In the genomic region with DNA sequence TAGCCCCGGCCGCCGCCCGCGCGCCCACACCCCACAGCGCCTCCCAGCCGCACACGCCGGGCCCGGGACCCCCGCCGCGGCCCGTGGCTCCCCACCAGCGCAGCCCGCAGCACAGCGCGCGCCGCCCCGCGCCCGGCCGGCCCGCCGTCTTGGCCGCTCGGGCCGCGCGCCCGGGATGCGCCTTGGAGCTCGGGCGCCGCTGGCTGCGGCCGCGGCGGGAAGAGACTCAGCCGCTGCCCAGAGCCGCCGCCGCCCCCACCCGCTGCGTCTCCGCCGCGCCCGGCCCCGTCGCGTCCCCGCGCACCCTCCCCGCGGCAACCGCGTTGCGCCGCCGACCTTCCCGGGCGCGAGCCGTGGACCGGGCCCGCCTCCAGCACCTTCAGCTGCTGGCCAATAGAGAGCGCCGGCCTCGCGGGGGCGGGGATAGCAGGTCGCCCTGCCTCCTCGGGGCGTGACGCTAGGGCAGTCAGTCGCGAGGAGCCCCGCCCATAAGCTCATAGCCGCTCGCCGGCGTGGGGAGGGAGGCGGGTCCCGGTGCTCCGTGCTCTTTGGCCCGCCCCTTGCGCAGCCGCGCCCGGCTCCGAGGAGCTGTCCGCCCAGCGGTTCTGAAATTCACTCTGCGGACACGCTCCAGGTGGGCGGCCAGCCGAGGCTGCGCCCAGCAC, we compare ENCODE assay signal across 8 mouse cellular contexts. TPM values are rescaled to one million over a fixed set of nuclear protein-coding genes. Genes with fewer than 3 reads are reported as not detected.
DNase-seq lines count a peak whose midpoint lies in the region; ATAC-seq and TF ChIP-seq lines count a peak whose summit lies in the region.

No protein-coding gene starts in this region.

- H3K9ac ChIP-seq in ES-Bruce4 (ENCODE audit: low read depth, poor library complexity, severe bottlenecking) = peak overlapping the region; percentile 93
- peak overlapping the region; percentile 75 for H3K9ac ChIP-seq in forebrain, embryonic 14.5 days (ENCODE audit: low read length)
- no peak overlapping the region for H3K9ac ChIP-seq in liver, embryonic 15.5 days
- peak overlapping the region; percentile 83 for H3K9ac ChIP-seq in neural tube, embryonic 14.5 days (replicated peaks; ENCODE audit: low read depth, low read length)

- under 1% methylated on average over 87 of the region's 101 CpGs for WGBS in forebrain, embryonic 14.5 days
- WGBS in liver, embryonic 15.5 days (ENCODE audit: insufficient replicate concordance) = under 1% methylated on average over 101 of the region's 101 CpGs
- 0% methylated on average over 73 of the region's 101 CpGs for WGBS in neural tube, embryonic 14.5 days

- no peaks in the 10 kb centered on the region for H3K36me3 ChIP-seq in ES-Bruce4 (ENCODE audit: control insufficient read depth, insufficient read depth, low read length, poor library complexity, severe bottlenecking)
- no peaks in the 10 kb centered on the region for H3K36me3 ChIP-seq in forebrain, embryonic 14.5 days (ENCODE audit: control insufficient read depth, insufficient read depth, low read length)
- H3K36me3 ChIP-seq in liver, embryonic 15.5 days (replicated peaks) = no peaks in the 10 kb centered on the region
- H3K36me3 ChIP-seq in neural tube, embryonic 14.5 days (ENCODE audit: control insufficient read depth, insufficient read depth, low read length) = no peaks in the 10 kb centered on the region
- no peaks in the 10 kb centered on the region for H3K36me3 ChIP-seq in testis, adult 2 months (ENCODE audit: control insufficient read depth, insufficient read depth, low read length)

- no peak for TF ChIP-seq POLR2A in ES-Bruce4 (IDR thresholded peaks at IDR 0.05; ENCODE audit: insufficient read depth, low read length)
- TF ChIP-seq POLR2A in testis, adult 2 months (IDR thresholded peaks at IDR 0.05; ENCODE audit: control insufficient read depth, low read depth, low read length) = no peak

- H3K4me1 ChIP-seq in ES-Bruce4 (ENCODE audit: control insufficient read depth, insufficient read depth, low read length) = no peaks in the 10 kb centered on the region
- H3K4me1 ChIP-seq in forebrain, embryonic 14.5 days (ENCODE audit: control insufficient read depth, insufficient read depth, low read length) = peaks cover 12% of the 10 kb centered on the region
- peaks cover 13% of the 10 kb centered on the region for H3K4me1 ChIP-seq in liver, embryonic 15.5 days (replicated peaks)
- peaks cover 39% of the 10 kb centered on the region for H3K4me1 ChIP-seq in neural tube, embryonic 14.5 days (ENCODE audit: control insufficient read depth, insufficient read depth, low read length)
- H3K4me1 ChIP-seq in testis, adult 2 months (ENCODE audit: control insufficient read depth, insufficient read depth, low read length) = peaks cover 8% of the 10 kb centered on the region

- no peak overlapping the region for H3K27ac ChIP-seq in ES-Bruce4 (ENCODE audit: insufficient read depth, low read length)
- H3K27ac ChIP-seq in forebrain, embryonic 14.5 days (ENCODE audit: low read depth, low read length) = peak overlapping the region; percentile 52; the same call in 1 of the 2 replicates
- no peak overlapping the region for H3K27ac ChIP-seq in liver, embryonic 15.5 days (replicated peaks)
- peak overlapping the region; percentile 84 for H3K27ac ChIP-seq in neural tube, embryonic 14.5 days (ENCODE audit: low read depth, low read length)
- H3K27ac ChIP-seq in testis, adult 2 months (ENCODE audit: control insufficient read depth, insufficient read depth, low read depth, low read length) = no peak overlapping the region

- H3K4me2 ChIP-seq in forebrain, embryonic 14.5 days (ENCODE audit: low read length) = peak overlapping the region; percentile 88
- H3K4me2 ChIP-seq in liver, embryonic 15.5 days = peak overlapping the region; percentile 78
- peak overlapping the region; percentile 88 for H3K4me2 ChIP-seq in neural tube, embryonic 14.5 days (ENCODE audit: low read depth, low read length)

- TF ChIP-seq EP300 in ES-Bruce4 (IDR thresholded peaks at IDR 0.05; ENCODE audit: insufficient read depth, low read depth, low read length) = 0 out of 2 replicates have a peak, but pooled peaks have one; percentile 26

- DNase-seq in cerebellum, adult 11-12 months = peak; percentile 99
- DNase-seq in forebrain, embryonic 14.5 days (ENCODE audit: low spot score) = peak; percentile 98
- peak; percentile 96 to 97 for DNase-seq in heart, postnatal 10 days
- peak; percentile 98 to 99 for DNase-seq in kidney, postnatal 4 days

- peak; percentile 97 for ATAC-seq in forebrain, embryonic 14.5 days
- peak; percentile 94 for ATAC-seq in liver, embryonic 15.5 days (ENCODE audit: insufficient read depth)
- ATAC-seq in neural tube, embryonic 14.5 days (ENCODE audit: low read depth) = peak; percentile 98

- peak overlapping the region; percentile 89 for H3K4me3 ChIP-seq in ES-Bruce4 (ENCODE audit: low read depth, low read length)
- H3K4me3 ChIP-seq in forebrain, embryonic 14.5 days (ENCODE audit: low read depth, low read length) = peak overlapping the region; percentile 65
- peak overlapping the region; percentile 53 for H3K4me3 ChIP-seq in liver, embryonic 15.5 days (replicated peaks)
- peak overlapping the region; percentile 81 for H3K4me3 ChIP-seq in neural tube, embryonic 14.5 days (ENCODE audit: low read depth, low read length)
- H3K4me3 ChIP-seq in testis, adult 2 months (ENCODE audit: control insufficient read depth, low read depth, low read length) = peak overlapping the region; percentile 66

- no peaks in the 10 kb centered on the region for H3K27me3 ChIP-seq in ES-Bruce4 (ENCODE audit: control insufficient read depth, insufficient read depth, low read length, poor library complexity, severe bottlenecking)
- H3K27me3 ChIP-seq in forebrain, embryonic 14.5 days (replicated peaks; ENCODE audit: control insufficient read depth, insufficient read depth, low read length) = peaks cover 9% of the 10 kb centered on the region; the same call in 1 of the 2 replicates
- H3K27me3 ChIP-seq in liver, embryonic 15.5 days = peaks cover 66% of the 10 kb centered on the region
- H3K27me3 ChIP-seq in neural tube, embryonic 14.5 days (ENCODE audit: control insufficient read depth, insufficient read depth, low read length) = no peaks in the 10 kb centered on the region
- H3K27me3 ChIP-seq in testis, adult 2 months (ENCODE audit: control insufficient read depth, insufficient read depth, low read length) = no peaks in the 10 kb centered on the region

- no peaks in the 10 kb centered on the region for H3K9me3 ChIP-seq in ES-Bruce4 (replicated peaks; ENCODE audit: control insufficient read depth, insufficient read depth, low read length, poor library complexity, severe bottlenecking)
- no peaks in the 10 kb centered on the region for H3K9me3 ChIP-seq in forebrain, embryonic 14.5 days (replicated peaks; ENCODE audit: control insufficient read depth, low read length)
- no peaks in the 10 kb centered on the region for H3K9me3 ChIP-seq in liver, embryonic 15.5 days (replicated peaks)
- H3K9me3 ChIP-seq in neural tube, embryonic 14.5 days (ENCODE audit: control insufficient read depth, low read length) = no peaks in the 10 kb centered on the region

- intact Hi-C loops in heart, postnatal 10 days (cut with DNase I) = no loop called here

- no peak for TF ChIP-seq CTCF in ES-Bruce4 (IDR thresholded peaks at IDR 0.05; ENCODE audit: low read depth, low read length)
- TF ChIP-seq CTCF in testis, adult 2 months (IDR thresholded peaks at IDR 0.05; ENCODE audit: control insufficient read depth, insufficient read depth, insufficient replicate concordance, low read depth, low read length) = no peak

RNA-seq across cellular contexts. Expression of a gene that starts 5.2 kb away (rescaled TPM):
- polyA plus RNA-seq in ES-Bruce4 (2011; ENCODE audit: insufficient read depth, insufficient read length, low read depth, missing spikeins) = 3.6 and 4.0 TPM in 2 replicates
- 8.6 and 10.2 TPM in 2 replicates for polyA plus RNA-seq in forebrain, embryonic 14.5 days (2014; fragmentation: Nextera tagmentation; extraction: Ambion mirVana)
- total RNA-seq in heart, postnatal 10 days (2021) = 1 to 10 TPM; 2.5 to 3.9 TPM
- 0.15 TPM in 2 replicates for polyA plus RNA-seq in liver, embryonic 15.5 days (2015; fragmentation: Nextera tagmentation; extraction: Ambion mirVana)
- polyA plus RNA-seq in neural tube, embryonic 14.5 days (2014; fragmentation: Nextera tagmentation; extraction: Ambion mirVana) = 15.4 and 17.1 TPM in 2 replicates
- 15.7 and 20.0 TPM in 2 replicates for polyA plus RNA-seq in testis, adult 2 months (2012; rRNA removed)

Comparison
In these comparisons a context has a peak if more than half of its experiments do, and no peak if none do; other contexts are left out.
1. H3K27ac ChIP-seq: peak in forebrain, embryonic 14.5 days (single experiment) and neural tube, embryonic 14.5 days (single experiment); none in ES-Bruce4 (single experiment), liver, embryonic 15.5 days (single experiment) and testis, adult 2 months (single experiment).
2. Peak in every context shown above with its lines, with median percentiles within 50 percentile points of each other: H3K4me3 ChIP-seq, DNase-seq, ATAC-seq and H3K4me2 ChIP-seq.